Mouse (Mus musculus): Measurements from ENCODE around the gene Rpl9-ps6. TPM values are rescaled to one million over a fixed set of nuclear protein-coding genes. Genes with fewer than 3 reads are reported as not detected.

Gene Rpl9-ps6
- polyA plus RNA-seq (2014; fragmentation: Nextera tagmentation; extraction: Ambion mirVana) = 83.5 and 91.5 TPM in 2 replicates

- no peak for ATAC-seq (replicated peaks; ENCODE audit: insufficient number of reproducible peaks, low FRiP score, low TSS enrichment)
- H3K4me1 ChIP-seq (ENCODE audit: control insufficient read depth, insufficient read depth, low read length) = no peaks in the 10 kb centered on the region
- WGBS (ENCODE audit: insufficient replicate concordance) = 78% methylated on average over 5 of the region's 6 CpGs
- H3K27ac ChIP-seq (ENCODE audit: low read depth, low read length) = no peak within 1 kb of the TSS
- H3K27me3 ChIP-seq (ENCODE audit: control insufficient read depth, insufficient read depth, low read length) = no peaks in the 10 kb centered on the region
- H3K4me2 ChIP-seq = no peak within 1 kb of the TSS
- no peaks in the 10 kb centered on the region for H3K36me3 ChIP-seq (ENCODE audit: control insufficient read depth, insufficient read depth, low read length)
- no peak within 1 kb of the TSS for H3K9ac ChIP-seq (ENCODE audit: low read depth, low read length)
- no peaks in the 10 kb centered on the region for H3K9me3 ChIP-seq (replicated peaks; ENCODE audit: control insufficient read depth, low read length)
- no peak within 1 kb of the TSS for H3K4me3 ChIP-seq (ENCODE audit: low read depth, low read length)
These were observed at the start of gene Rpl9-ps6 for GRCm38 (mm10) chr19:32466478-32466877. Gene Rpl9-ps6 (minus strand): TSS chr19:32466578.

GRCm38 (mm10) chr19:32512518-32512917 is 46.1 kb upstream of the Rpl9-ps6 start:
- H3K9me3 ChIP-seq (replicated peaks; ENCODE audit: control insufficient read depth, low read length) = no peaks in the 10 kb centered on the region; the same call in 1 of the 2 replicates
- H3K9ac ChIP-seq (ENCODE audit: low read depth, low read length) = no peak overlapping the region
- H3K4me3 ChIP-seq (ENCODE audit: low read depth, low read length) = no peak overlapping the region
- 26% methylated on average over 1 of the region's 1 CpGs for WGBS (ENCODE audit: insufficient replicate concordance)
- peaks cover 16% of the 10 kb centered on the region for H3K36me3 ChIP-seq (ENCODE audit: control insufficient read depth, insufficient read depth, low read length)
- H3K27me3 ChIP-seq (ENCODE audit: control insufficient read depth, insufficient read depth, low read length) = no peaks in the 10 kb centered on the region
- H3K27ac ChIP-seq (ENCODE audit: low read depth, low read length) = no peak overlapping the region
- no peak overlapping the region for H3K4me2 ChIP-seq
- ATAC-seq (replicated peaks; ENCODE audit: insufficient number of reproducible peaks, low FRiP score, low TSS enrichment) = no peak
- H3K4me1 ChIP-seq (ENCODE audit: control insufficient read depth, insufficient read depth, low read length) = peaks cover 9% of the 10 kb centered on the region

- Histone ChIP-seq H3K27ac (ENCODE audit: low read depth, low read length) (no peak overlapping the region), H3K27me3 (ENCODE audit: control insufficient read depth, insufficient read depth, low read length) (no peaks in the 10 kb centered on the region), H3K4me2 (no peak overlapping the region; the same call in 1 of the 2 replicates), H3K4me1 (ENCODE audit: control insufficient read depth, insufficient read depth, low read length) (peaks cover 9% of the 10 kb centered on the region), H3K9ac (ENCODE audit: low read depth, low read length) (no peak overlapping the region), H3K9me3 (replicated peaks; ENCODE audit: control insufficient read depth, low read length) (no peaks in the 10 kb centered on the region; the same call in 1 of the 2 replicates), H3K4me3 (ENCODE audit: low read depth, low read length) (no peak overlapping the region), H3K36me3 (ENCODE audit: control insufficient read depth, insufficient read depth, low read length) (peaks cover 13% of the 10 kb centered on the region)
- peak; percentile 49 for ATAC-seq (replicated peaks; ENCODE audit: insufficient number of reproducible peaks, low FRiP score, low TSS enrichment)
- WGBS (ENCODE audit: insufficient replicate concordance) = 67% methylated on average over 6 of the region's 6 CpGs
These were observed 44.6 kb upstream of the Rpl9-ps6 start for GRCm38 (mm10) chr19:32510962-32511361.

- ATAC-seq (replicated peaks; ENCODE audit: insufficient number of reproducible peaks, low FRiP score, low TSS enrichment) = peak; percentile 67
- H3K4me1 ChIP-seq (ENCODE audit: control insufficient read depth, insufficient read depth, low read length) = peaks cover 9% of the 10 kb centered on the region
- no peak overlapping the region for H3K9ac ChIP-seq (ENCODE audit: low read depth, low read length)
- no peak overlapping the region for H3K4me3 ChIP-seq (ENCODE audit: low read depth, low read length)
- no peaks in the 10 kb centered on the region; the same call in 1 of the 2 replicates for H3K9me3 ChIP-seq (replicated peaks; ENCODE audit: control insufficient read depth, low read length)
- 60% methylated on average over 3 of the region's 3 CpGs for WGBS (ENCODE audit: insufficient replicate concordance)
- H3K27ac ChIP-seq (ENCODE audit: low read depth, low read length) = 0 out of 2 replicates have a peak overlapping the region, but pooled peaks have one; percentile 35
- H3K27me3 ChIP-seq (ENCODE audit: control insufficient read depth, insufficient read depth, low read length) = no peaks in the 10 kb centered on the region
- H3K36me3 ChIP-seq (ENCODE audit: control insufficient read depth, insufficient read depth, low read length) = peaks cover 13% of the 10 kb centered on the region
- H3K4me2 ChIP-seq = no peak overlapping the region
These were observed 43.9 kb upstream of the Rpl9-ps6 start for GRCm38 (mm10) chr19:32510267-32510666.

GRCm38 (mm10) chr19:32507526-32507925 is 41.1 kb upstream of the Rpl9-ps6 start:
- Histone ChIP-seq H3K9ac (ENCODE audit: low read depth, low read length) (no peak overlapping the region), H3K27me3 (ENCODE audit: control insufficient read depth, insufficient read depth, low read length) (no peaks in the 10 kb centered on the region), H3K4me2 (no peak overlapping the region), H3K4me3 (ENCODE audit: low read depth, low read length) (no peak overlapping the region), H3K36me3 (ENCODE audit: control insufficient read depth, insufficient read depth, low read length) (peaks cover 6% of the 10 kb centered on the region), H3K4me1 (ENCODE audit: control insufficient read depth, insufficient read depth, low read length) (peaks cover 9% of the 10 kb centered on the region), H3K27ac (ENCODE audit: low read depth, low read length) (no peak overlapping the region), H3K9me3 (replicated peaks; ENCODE audit: control insufficient read depth, low read length) (no peaks in the 10 kb centered on the region; the same call in 1 of the 2 replicates)
- 86% methylated on average over 9 of the region's 9 CpGs for WGBS (ENCODE audit: insufficient replicate concordance)
- no peak for ATAC-seq (replicated peaks; ENCODE audit: insufficient number of reproducible peaks, low FRiP score, low TSS enrichment)

- Histone ChIP-seq H3K9me3 (replicated peaks; ENCODE audit: control insufficient read depth, low read length) (no peaks in the 10 kb centered on the region; the same call in 1 of the 2 replicates), H3K4me2 (no peak overlapping the region), H3K36me3 (ENCODE audit: control insufficient read depth, insufficient read depth, low read length) (peaks cover 5% of the 10 kb centered on the region), H3K4me1 (ENCODE audit: control insufficient read depth, insufficient read depth, low read length) (peaks cover 9% of the 10 kb centered on the region), H3K9ac (ENCODE audit: low read depth, low read length) (no peak overlapping the region), H3K4me3 (ENCODE audit: low read depth, low read length) (no peak overlapping the region), H3K27me3 (ENCODE audit: control insufficient read depth, insufficient read depth, low read length) (no peaks in the 10 kb centered on the region), H3K27ac (ENCODE audit: low read depth, low read length) (no peak overlapping the region)
- 85% methylated on average over 6 of the region's 6 CpGs for WGBS (ENCODE audit: insufficient replicate concordance)
- no peak for ATAC-seq (replicated peaks; ENCODE audit: insufficient number of reproducible peaks, low FRiP score, low TSS enrichment)
These were observed 40.7 kb upstream of the Rpl9-ps6 start for GRCm38 (mm10) chr19:32507100-32507499.

- H3K36me3 ChIP-seq (ENCODE audit: control insufficient read depth, insufficient read depth, low read length) = peaks cover 2% of the 10 kb centered on the region
These were observed 40.1 kb upstream of the Rpl9-ps6 start for GRCm38 (mm10) chr19:32506514-32506913.

GRCm38 (mm10) chr19:32506081-32506480 is 39.7 kb upstream of the Rpl9-ps6 start:
- no peaks in the 10 kb centered on the region for H3K9me3 ChIP-seq (replicated peaks; ENCODE audit: control insufficient read depth, low read length)
- no peak overlapping the region for H3K4me2 ChIP-seq
- no peak for ATAC-seq (replicated peaks; ENCODE audit: insufficient number of reproducible peaks, low FRiP score, low TSS enrichment)
- H3K4me3 ChIP-seq (ENCODE audit: low read depth, low read length) = no peak overlapping the region
- no peak overlapping the region for H3K9ac ChIP-seq (ENCODE audit: low read depth, low read length)
- peaks cover 2% of the 10 kb centered on the region for H3K36me3 ChIP-seq (ENCODE audit: control insufficient read depth, insufficient read depth, low read length)
- whole genome bisulfite sequencing (ENCODE audit: insufficient replicate concordance) = 86% methylated on average over 8 of the region's 8 CpGs
- no peak overlapping the region for H3K27ac ChIP-seq (ENCODE audit: low read depth, low read length)
- no peaks in the 10 kb centered on the region for H3K27me3 ChIP-seq (ENCODE audit: control insufficient read depth, insufficient read depth, low read length)
- peaks cover 9% of the 10 kb centered on the region for H3K4me1 ChIP-seq (ENCODE audit: control insufficient read depth, insufficient read depth, low read length)

More at GRCm38 (mm10) chr19:32506514-32506913, 40.1 kb upstream of the Rpl9-ps6 start:
- no peaks in the 10 kb centered on the region for H3K27me3 ChIP-seq (ENCODE audit: control insufficient read depth, insufficient read depth, low read length)
- WGBS (ENCODE audit: insufficient replicate concordance) = 95% methylated on average over 5 of the region's 5 CpGs
- H3K4me3 ChIP-seq (ENCODE audit: low read depth, low read length) = no peak overlapping the region
- no peak for ATAC-seq (replicated peaks; ENCODE audit: insufficient number of reproducible peaks, low FRiP score, low TSS enrichment)
- peaks cover 9% of the 10 kb centered on the region for H3K4me1 ChIP-seq (ENCODE audit: control insufficient read depth, insufficient read depth, low read length)
- H3K27ac ChIP-seq (ENCODE audit: low read depth, low read length) = no peak overlapping the region
- H3K4me2 ChIP-seq = no peak overlapping the region
- H3K9me3 ChIP-seq (replicated peaks; ENCODE audit: control insufficient read depth, low read length) = no peaks in the 10 kb centered on the region
- H3K9ac ChIP-seq (ENCODE audit: low read depth, low read length) = no peak overlapping the region

GRCm38 (mm10) chr19:32501414-32501813 is 35.0 kb upstream of the Rpl9-ps6 start:
- Histone ChIP-seq H3K27me3 (ENCODE audit: control insufficient read depth, insufficient read depth, low read length) (no peaks in the 10 kb centered on the region), H3K4me1 (ENCODE audit: control insufficient read depth, insufficient read depth, low read length) (no peaks in the 10 kb centered on the region), H3K4me3 (ENCODE audit: low read depth, low read length) (no peak overlapping the region), H3K9ac (ENCODE audit: low read depth, low read length) (no peak overlapping the region), H3K4me2 (no peak overlapping the region), H3K27ac (ENCODE audit: low read depth, low read length) (no peak overlapping the region), H3K36me3 (ENCODE audit: control insufficient read depth, insufficient read depth, low read length) (peaks cover 6% of the 10 kb centered on the region), H3K9me3 (replicated peaks; ENCODE audit: control insufficient read depth, low read length) (no peaks in the 10 kb centered on the region)
- 84% methylated on average over 6 of the region's 6 CpGs for WGBS (ENCODE audit: insufficient replicate concordance)
- no peak for ATAC-seq (replicated peaks; ENCODE audit: insufficient number of reproducible peaks, low FRiP score, low TSS enrichment)
